Mouse (Mus musculus) embryonic facial prominence, embryonic 12.5 days (tissue): ENCODE results near the gene Gatb. TPM values are rescaled to one million over a fixed set of nuclear protein-coding genes. Genes with fewer than 3 reads are reported as not detected.

Experiments used
- ATAC-seq: fragments of 200-750 bp; cut with Nextera tagmentation; 2 replicates; pipeline ENCODE4 v1.8.0; 2017; ENCODE audit not compliant: insufficient number of reproducible peaks, insufficient read depth, low FRiP score, low TSS enrichment
- H3K27ac ChIP-seq: fragments of 300-500 bp; sonication (generic); 2 replicates; pipeline ENCODE4 v1.5.1; 2016; ENCODE audit warnings: mild to moderate bottlenecking
- H3K27me3 ChIP-seq: fragments of 300-500 bp; sonication (generic); 2 replicates; pipeline ENCODE4 v1.6.1; 2016; ENCODE audit warnings: mild to moderate bottlenecking, moderate library complexity
- H3K36me3 ChIP-seq: fragments of 300-500 bp; sonication (generic); 2 replicates; pipeline ENCODE4 v1.6.1; 2016; ENCODE audit warnings: mild to moderate bottlenecking
- H3K4me1 ChIP-seq: fragments of 300-500 bp; sonication (generic); 2 replicates; pipeline ENCODE4 v1.6.1; 2016
- H3K4me2 ChIP-seq: fragments of 300-500 bp; sonication (generic); replicated peaks from 2 replicates; pipeline ENCODE4 v1.6.1; 2016; ENCODE audit warnings: mild to moderate bottlenecking, moderate library complexity
- H3K4me3 ChIP-seq: fragments of 300-500 bp; sonication (generic); 2 replicates; pipeline ENCODE4 v1.5.1; 2016; ENCODE audit warnings: mild to moderate bottlenecking
- H3K9ac ChIP-seq: fragments of 300-500 bp; sonication (generic); 2 replicates; pipeline ENCODE4 v1.6.1; 2016; ENCODE audit warnings: mild to moderate bottlenecking, moderate library complexity
- H3K9me3 ChIP-seq: fragments of 300-500 bp; sonication (generic); 2 replicates; pipeline ENCODE4 v1.6.1; 2016; ENCODE audit warnings: mild to moderate bottlenecking, moderate library complexity
- WGBS: fragments of 180-500 bp; shearing (Covaris S2); methylation state at CpG from one replicate; pipeline ENCODE4 v1.1.7; 2016; 5-methylcytosine and 5-hydroxymethylcytosine counted together
- polyA plus RNA-seq: library from polyadenylated mRNA; unstranded; fragments of >200 nt; fragmentation: Nextera tagmentation; extraction: Ambion mirVana; gene quantifications from 2 replicates; pipeline ENCODE4 v1.2.1, GENCODE M21; 2016

Gene Gatb
- polyA plus RNA-seq, 1 experiment from 2014 or later = 23.5 TPM

DNA sequence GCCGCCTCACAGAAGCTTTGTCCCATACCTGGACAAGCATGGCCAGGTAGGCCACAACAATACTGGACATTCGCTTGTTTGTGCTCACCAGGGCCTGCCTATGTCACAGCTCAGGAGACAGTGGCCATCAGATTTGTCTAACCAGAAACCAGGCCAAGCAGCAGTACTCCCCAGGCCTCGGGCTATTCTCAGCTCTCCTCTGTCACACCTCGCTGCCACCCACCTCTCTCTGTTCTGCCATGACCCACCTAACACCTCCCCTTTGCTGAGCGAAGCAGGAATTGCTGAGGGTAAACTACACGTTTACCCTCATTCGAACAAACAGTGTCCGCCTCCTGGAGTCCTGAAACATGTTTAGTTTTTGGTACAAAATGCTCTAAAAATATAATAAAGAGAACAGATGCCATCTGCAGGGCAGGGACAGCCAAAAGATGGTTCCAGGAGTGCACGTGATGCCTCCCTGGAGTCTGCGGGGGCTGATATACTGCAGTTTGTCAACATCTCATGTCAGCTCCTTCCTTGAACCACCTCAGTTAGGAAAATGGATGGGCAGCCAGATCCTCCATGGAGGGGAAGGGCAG, 90.8 kb downstream of the Gatb start:
- no peak for ATAC-seq
- Histone ChIP-seq H3K27ac (no peak overlapping the region), H3K9me3 (no peaks in the 10 kb centered on the region), H3K4me3 (no peak overlapping the region), H3K36me3 (no peaks in the 10 kb centered on the region), H3K9ac (no peak overlapping the region), H3K27me3 (no peaks in the 10 kb centered on the region), H3K4me1 (0 out of 2 replicates have a peak, but pooled peaks cover 2% of the 10 kb centered on the region), H3K4me2 (no peak overlapping the region)
- 89% methylated on average over 10 of the region's 10 CpGs for WGBS

DNA sequence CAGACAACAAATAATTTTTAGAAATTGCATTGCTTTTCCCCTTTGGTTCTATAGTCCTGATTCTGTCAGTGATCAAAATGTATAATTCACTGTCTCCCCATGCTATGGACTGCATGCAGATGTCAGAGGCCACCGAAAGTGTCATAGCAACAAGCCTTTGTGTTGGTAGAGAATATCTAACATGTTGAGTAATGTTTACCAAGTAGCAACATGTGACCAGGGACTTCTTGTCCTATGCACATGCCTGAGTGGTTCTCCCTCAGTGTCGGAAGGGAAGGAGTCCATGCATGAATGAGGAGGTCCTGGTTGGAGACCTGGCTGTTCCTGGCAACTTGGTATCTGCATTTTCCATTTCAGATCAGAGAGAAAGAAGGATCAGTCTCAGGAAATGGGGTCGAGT, 92.2 kb downstream of the Gatb start:
- WGBS = 77% methylated on average over 3 of the region's 3 CpGs

DNA sequence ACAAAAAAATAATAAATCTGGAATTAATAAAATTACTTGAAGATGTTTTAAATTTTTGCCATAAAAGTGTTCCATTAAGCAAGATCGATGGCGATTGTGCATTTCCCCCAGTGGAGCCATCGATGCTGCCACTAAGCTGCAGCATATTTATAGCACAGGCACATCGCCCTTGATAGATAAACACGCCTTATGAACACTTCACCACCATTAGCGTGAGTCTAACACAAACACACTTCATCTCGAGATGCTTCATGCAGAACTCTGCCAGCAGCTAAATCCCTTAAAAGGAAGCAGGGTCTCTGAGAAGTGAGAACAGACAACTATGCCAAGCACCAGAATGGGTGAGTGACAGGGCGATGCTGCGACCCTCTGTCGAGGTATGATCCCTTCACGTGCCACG, 92.8 kb downstream of the Gatb start:
- H3K9ac ChIP-seq = no peak overlapping the region
- H3K36me3 ChIP-seq = no peaks in the 10 kb centered on the region
- no peak overlapping the region for H3K27ac ChIP-seq
- H3K4me2 ChIP-seq = no peak overlapping the region
- H3K9me3 ChIP-seq = no peaks in the 10 kb centered on the region
- no peaks in the 10 kb centered on the region for H3K27me3 ChIP-seq
- no peak overlapping the region for H3K4me3 ChIP-seq
- ATAC-seq = no peak
- 81% methylated on average over 12 of the region's 12 CpGs for WGBS
- no peaks in the 10 kb centered on the region for H3K4me1 ChIP-seq

More for the DNA sequence above, 92.2 kb downstream of the Gatb start:
- no peaks in the 10 kb centered on the region for H3K36me3 ChIP-seq
- no peak overlapping the region for H3K27ac ChIP-seq
- H3K27me3 ChIP-seq = no peaks in the 10 kb centered on the region
- no peaks in the 10 kb centered on the region for H3K9me3 ChIP-seq
- no peak overlapping the region for H3K9ac ChIP-seq
- H3K4me1 ChIP-seq = no peaks in the 10 kb centered on the region
- no peak overlapping the region for H3K4me3 ChIP-seq
- ATAC-seq = no peak
- H3K4me2 ChIP-seq = no peak overlapping the region

DNA sequence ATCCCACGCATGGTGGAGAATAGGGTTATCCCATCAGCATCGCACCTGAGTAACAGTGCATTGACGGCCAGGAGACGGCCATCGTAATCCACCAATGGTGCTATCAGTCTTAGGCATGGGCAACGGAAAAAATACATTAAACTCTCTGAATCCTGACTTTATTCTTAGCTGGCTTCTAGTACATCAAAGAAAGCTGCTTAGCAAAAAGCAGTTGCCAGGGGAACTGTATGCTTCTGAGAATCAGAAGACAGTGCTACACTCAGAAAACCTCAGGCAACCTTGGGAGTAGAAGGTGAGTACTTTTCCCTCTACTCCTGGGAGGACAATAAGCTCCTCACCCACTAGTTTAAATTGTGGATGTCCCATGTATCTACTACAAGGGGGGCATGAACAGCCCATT, 93.8 kb downstream of the Gatb start:
- Histone ChIP-seq H3K9me3 (no peaks in the 10 kb centered on the region), H3K27ac (no peak overlapping the region), H3K4me1 (no peaks in the 10 kb centered on the region), H3K27me3 (no peaks in the 10 kb centered on the region), H3K9ac (no peak overlapping the region), H3K4me3 (no peak overlapping the region), H3K4me2 (no peak overlapping the region), H3K36me3 (no peaks in the 10 kb centered on the region)
- 87% methylated on average over 6 of the region's 6 CpGs for WGBS
- no peak for ATAC-seq

DNA sequence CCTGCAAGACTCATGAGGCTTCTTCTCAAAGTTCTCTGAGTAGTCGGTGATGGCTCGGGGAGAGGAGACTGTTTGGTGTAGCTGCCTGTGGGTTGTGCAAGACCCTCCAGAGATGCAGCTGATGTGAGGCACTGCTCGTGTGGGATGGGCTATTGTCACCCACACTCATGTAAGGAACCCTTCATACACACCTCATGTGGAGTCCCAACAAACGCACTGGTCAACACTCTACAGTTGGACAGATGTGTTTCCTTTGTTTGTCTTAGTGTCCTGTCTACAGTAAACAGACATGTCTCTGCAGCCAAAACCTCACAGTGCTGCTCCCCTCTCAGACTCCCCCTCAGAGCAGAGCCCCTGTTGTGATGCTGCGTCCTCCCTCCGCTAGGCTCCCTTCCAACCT, 95.9 kb downstream of the Gatb start:
- H3K27me3 ChIP-seq = no peaks in the 10 kb centered on the region
- H3K4me1 ChIP-seq = no peaks in the 10 kb centered on the region
- H3K4me2 ChIP-seq = no peak overlapping the region
- ATAC-seq = no peak
- H3K9ac ChIP-seq = no peak overlapping the region
- no peak overlapping the region for H3K4me3 ChIP-seq
- WGBS = 87% methylated on average over 6 of the region's 6 CpGs
- no peak overlapping the region for H3K27ac ChIP-seq
- no peaks in the 10 kb centered on the region for H3K9me3 ChIP-seq
- H3K36me3 ChIP-seq = no peaks in the 10 kb centered on the region

DNA sequence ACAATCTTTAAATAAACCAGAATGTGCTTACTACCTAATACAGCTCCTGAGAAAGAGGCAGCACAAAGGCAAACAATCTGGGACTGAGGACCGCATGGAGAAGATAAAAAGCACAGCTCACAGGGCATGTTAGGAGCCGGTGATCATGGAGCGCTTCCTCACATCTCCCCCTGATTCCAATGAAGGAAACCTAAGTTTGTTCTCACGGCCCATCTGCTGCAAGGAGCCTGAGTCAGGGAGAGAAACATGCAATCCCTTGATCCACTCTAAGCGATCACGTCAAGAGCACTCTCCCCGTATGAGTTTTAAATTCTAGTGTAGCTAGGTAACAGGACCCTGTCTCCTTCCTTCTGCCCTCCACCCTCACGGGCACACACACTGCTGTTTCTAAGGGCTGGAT, 103.2 kb downstream of the Gatb start:
- Histone ChIP-seq H3K27ac (no peak overlapping the region), H3K4me1 (no peaks in the 10 kb centered on the region), H3K9ac (no peak overlapping the region), H3K4me2 (no peak overlapping the region), H3K27me3 (no peaks in the 10 kb centered on the region), H3K9me3 (no peaks in the 10 kb centered on the region), H3K4me3 (no peak overlapping the region), H3K36me3 (no peaks in the 10 kb centered on the region)
- no peak for ATAC-seq
- WGBS = 76% methylated on average over 8 of the region's 8 CpGs

DNA sequence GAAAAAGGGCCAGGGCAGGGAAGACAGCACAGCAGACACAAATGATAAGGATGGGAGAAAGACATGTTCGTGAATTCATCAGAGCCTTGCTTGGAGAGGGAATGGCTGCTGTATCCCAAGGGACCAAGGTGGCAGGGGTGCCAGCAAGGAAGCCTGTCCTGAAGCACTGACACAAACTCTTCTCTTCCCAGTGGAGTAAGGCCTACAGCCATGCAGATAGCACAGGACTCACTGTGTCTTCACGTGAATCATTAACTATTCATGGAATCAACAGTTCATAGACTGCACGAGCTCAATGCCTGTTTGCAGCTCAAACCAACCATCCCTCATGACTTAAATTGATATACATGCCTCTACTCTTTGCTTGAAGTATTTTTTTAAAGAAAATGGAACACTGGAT, 104.0 kb downstream of the Gatb start:
- ATAC-seq = no peak
- Histone ChIP-seq H3K27me3 (no peaks in the 10 kb centered on the region), H3K9me3 (no peaks in the 10 kb centered on the region), H3K4me2 (no peak overlapping the region), H3K4me1 (no peaks in the 10 kb centered on the region), H3K36me3 (no peaks in the 10 kb centered on the region), H3K9ac (no peak overlapping the region), H3K27ac (no peak overlapping the region), H3K4me3 (no peak overlapping the region)
- 84% methylated on average over 3 of the region's 3 CpGs for WGBS

DNA sequence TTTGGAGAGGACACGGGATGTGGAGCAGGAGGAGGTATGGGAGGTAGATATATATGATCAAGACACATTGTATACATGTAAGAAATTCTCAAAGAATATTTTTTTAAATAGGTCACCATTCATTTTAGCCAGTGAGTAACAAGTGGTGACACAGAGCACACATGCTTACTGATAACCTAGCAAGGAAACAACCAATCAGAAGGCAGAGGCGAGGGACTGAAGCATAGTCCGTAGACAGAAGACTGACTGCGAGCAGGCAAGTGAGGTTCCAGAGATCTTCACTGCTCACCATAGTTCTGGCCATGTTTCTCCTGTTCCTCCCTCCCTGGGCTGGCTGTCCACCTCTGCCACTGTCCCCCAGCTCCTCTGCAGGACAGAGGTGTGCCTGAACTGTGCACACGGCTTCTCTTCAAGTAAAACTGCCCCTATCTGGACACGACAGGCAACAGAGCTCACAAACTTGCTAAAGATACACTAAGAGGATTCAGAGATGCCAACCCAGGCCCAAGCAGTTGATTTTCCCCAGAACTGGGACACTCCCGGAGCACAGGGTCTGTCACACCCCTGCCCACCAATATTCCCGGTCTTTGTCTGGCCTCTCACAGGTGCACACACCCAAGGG, 105.5 kb downstream of the Gatb start:
- Histone ChIP-seq H3K27ac (no peak overlapping the region), H3K9ac (no peak overlapping the region), H3K4me3 (no peak overlapping the region), H3K4me1 (no peaks in the 10 kb centered on the region), H3K9me3 (no peaks in the 10 kb centered on the region), H3K27me3 (no peaks in the 10 kb centered on the region), H3K4me2 (no peak overlapping the region), H3K36me3 (no peaks in the 10 kb centered on the region)
- no peak for ATAC-seq
- WGBS = 82% methylated on average over 8 of the region's 8 CpGs

DNA sequence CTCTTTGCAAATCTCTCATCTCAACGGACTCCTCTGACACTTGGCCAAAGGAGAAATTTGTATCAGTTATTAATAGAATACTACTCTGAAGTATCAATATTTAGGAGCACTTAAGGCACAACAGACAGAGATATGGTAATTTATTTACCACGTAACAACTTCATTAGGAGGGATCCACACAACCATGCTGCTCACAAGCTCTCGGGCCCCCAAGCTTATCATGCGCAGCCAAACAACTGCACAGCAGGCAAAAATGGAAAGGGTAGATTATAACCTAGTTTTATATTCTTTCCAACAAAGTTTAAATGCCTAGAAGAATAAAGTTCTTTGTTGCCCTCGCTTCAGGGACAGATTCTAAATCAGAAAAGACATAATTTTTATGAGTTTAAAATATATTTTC, 106.0 kb downstream of the Gatb start:
- WGBS = 93% methylated on average over 5 of the region's 5 CpGs
- Histone ChIP-seq H3K27me3 (no peaks in the 10 kb centered on the region), H3K27ac (no peak overlapping the region), H3K36me3 (no peaks in the 10 kb centered on the region), H3K9me3 (no peaks in the 10 kb centered on the region), H3K9ac (no peak overlapping the region), H3K4me1 (no peaks in the 10 kb centered on the region), H3K4me2 (no peak overlapping the region), H3K4me3 (no peak overlapping the region)
- no peak for ATAC-seq

DNA sequence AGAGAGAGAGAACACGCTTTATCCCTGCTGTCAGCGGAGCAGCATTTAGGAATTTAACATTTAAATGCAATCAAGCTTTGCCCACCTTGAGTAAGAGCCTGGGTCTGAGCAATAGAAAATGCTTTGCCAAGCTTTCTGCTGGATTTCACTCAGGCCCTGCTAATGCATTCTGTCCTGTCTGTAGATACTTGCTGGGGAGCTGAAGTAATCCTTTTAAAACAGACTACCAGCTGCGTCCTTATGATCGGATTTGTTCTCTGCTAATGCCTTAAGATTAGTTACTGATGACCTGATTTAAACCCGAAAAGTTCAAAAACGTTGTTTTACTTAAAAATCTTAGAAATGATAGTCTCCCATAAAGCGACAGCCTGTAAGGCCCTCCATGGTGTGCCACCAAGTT, 107.2 kb downstream of the Gatb start:
- Histone ChIP-seq H3K9ac (no peak overlapping the region), H3K36me3 (no peaks in the 10 kb centered on the region), H3K27me3 (no peaks in the 10 kb centered on the region), H3K4me3 (no peak overlapping the region), H3K27ac (no peak overlapping the region), H3K4me2 (no peak overlapping the region), H3K9me3 (no peaks in the 10 kb centered on the region), H3K4me1 (no peaks in the 10 kb centered on the region)
- ATAC-seq = no peak
- 73% methylated on average over 7 of the region's 7 CpGs for WGBS

DNA sequence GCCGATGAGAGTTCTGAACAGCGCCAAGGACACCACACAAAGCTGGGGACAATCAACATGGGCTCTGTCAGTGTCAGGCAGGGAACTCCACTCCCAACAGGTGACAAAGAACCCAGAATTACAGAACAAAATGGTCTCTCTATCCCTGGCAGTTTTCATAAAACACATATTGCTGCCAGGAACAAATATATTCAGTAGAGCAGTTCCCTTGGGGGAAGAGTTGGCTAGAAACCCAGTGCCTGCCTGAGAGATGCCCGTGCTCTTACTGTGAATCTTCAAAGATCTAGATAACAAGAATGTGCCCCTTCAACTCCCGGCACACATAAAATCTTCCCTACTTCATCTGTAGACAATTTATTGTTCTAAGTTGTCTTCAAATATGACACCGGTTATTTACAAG, 109.7 kb downstream of the Gatb start:
- no peaks in the 10 kb centered on the region for H3K36me3 ChIP-seq
- H3K4me1 ChIP-seq = no peaks in the 10 kb centered on the region
- no peak for ATAC-seq
- no peak overlapping the region for H3K4me3 ChIP-seq
- no peak overlapping the region for H3K4me2 ChIP-seq
- H3K27ac ChIP-seq = no peak overlapping the region
- WGBS = 82% methylated on average over 5 of the region's 5 CpGs
- no peaks in the 10 kb centered on the region for H3K9me3 ChIP-seq
- H3K9ac ChIP-seq = no peak overlapping the region
- H3K27me3 ChIP-seq = no peaks in the 10 kb centered on the region

DNA sequence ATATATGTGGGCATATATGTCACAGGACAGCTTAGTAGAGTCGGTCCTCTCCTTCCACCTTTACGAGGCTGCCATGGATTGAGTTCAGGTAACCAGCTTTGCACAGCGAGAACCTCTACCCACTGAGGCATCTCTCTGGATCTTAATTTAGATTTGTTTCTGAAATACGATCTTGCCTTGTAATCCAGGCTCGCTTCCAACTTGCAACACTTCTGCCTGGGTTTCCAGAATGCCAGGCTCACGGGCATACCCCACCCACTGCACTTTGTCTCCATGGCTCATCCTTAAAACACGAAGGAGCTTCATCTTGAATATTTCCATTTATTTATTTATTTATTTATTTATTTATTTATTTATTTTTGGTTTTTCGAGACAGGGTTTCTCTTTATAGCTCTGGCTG, 111.4 kb downstream of the Gatb start:
- 82% methylated on average over 8 of the region's 8 CpGs for WGBS

More for the DNA sequence above, 111.4 kb downstream of the Gatb start:
- H3K27ac ChIP-seq = no peak overlapping the region
- no peak overlapping the region for H3K9ac ChIP-seq
- H3K4me3 ChIP-seq = no peak overlapping the region
- H3K36me3 ChIP-seq = no peaks in the 10 kb centered on the region
- H3K4me1 ChIP-seq = no peaks in the 10 kb centered on the region
- no peak overlapping the region for H3K4me2 ChIP-seq
- H3K9me3 ChIP-seq = no peaks in the 10 kb centered on the region
- no peak for ATAC-seq
- H3K27me3 ChIP-seq = no peaks in the 10 kb centered on the region
